Mouse (Mus musculus): ENCODE data around the gene Cacna2d2. TPM values are rescaled to one million over a fixed set of nuclear protein-coding genes. Genes with fewer than 3 reads are reported as not detected.

The Cacna2d2 gene
- polyA plus RNA-seq, 1 experiment, result 0.01 TPM

DNA sequence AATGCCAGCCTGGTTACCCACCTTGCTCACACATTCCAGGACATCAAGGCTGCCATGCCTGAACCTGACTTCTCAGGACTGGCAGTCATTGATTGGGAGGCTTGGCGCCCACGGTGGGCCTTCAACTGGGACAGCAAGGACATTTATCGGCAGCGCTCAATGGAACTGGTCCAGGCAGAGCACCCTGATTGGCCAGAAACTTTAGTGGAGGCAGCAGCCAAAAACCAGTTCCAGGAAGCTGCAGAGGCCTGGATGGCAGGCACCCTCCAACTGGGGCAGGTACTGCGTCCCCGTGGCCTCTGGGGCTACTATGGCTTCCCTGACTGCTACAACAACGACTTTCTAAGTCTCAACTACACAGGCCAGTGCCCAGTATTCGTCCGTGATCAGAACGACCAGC, 178.5 kb downstream of the Cacna2d2 start:
- no peaks in the 10 kb centered on the region for H3K27me3 ChIP-seq (ENCODE audit: control insufficient read depth, insufficient read depth, insufficient read length)
- no peak overlapping the region for H3ac ChIP-seq (ENCODE audit: control insufficient read depth, insufficient read length, low read depth)
- peaks cover 3% of the 10 kb centered on the region for H3K36me3 ChIP-seq (ENCODE audit: control insufficient read depth, insufficient read depth)
- TF ChIP-seq CEBPB (IDR thresholded peaks at IDR 0.05; ENCODE audit: low read depth), result no peak
- TF ChIP-seq FOSL1 (IDR thresholded peaks at IDR 0.05; ENCODE audit: insufficient read depth, low read length, poor library complexity, severe bottlenecking), result no peak
- TF ChIP-seq MYOG (IDR thresholded peaks at IDR 0.05; ENCODE audit: control insufficient read depth, extremely low read depth, insufficient read length), result no peak
- no peak for TF ChIP-seq MAX (IDR thresholded peaks at IDR 0.05)
- TF ChIP-seq MYOD1 (IDR thresholded peaks at IDR 0.05; ENCODE audit: control insufficient read depth, insufficient read length, low read depth), result no peak
- TF ChIP-seq CTCF (IDR thresholded peaks at IDR 0.05; ENCODE audit: control insufficient read depth, insufficient read depth, insufficient read length), result no peak
- no peak for TF ChIP-seq USF1 (IDR thresholded peaks at IDR 0.05; ENCODE audit: low read depth)
- H3K4me3 ChIP-seq (ENCODE audit: insufficient read depth, poor library complexity, severe bottlenecking), result no peak overlapping the region
- H3K79me3 ChIP-seq (ENCODE audit: low read depth), result no peaks in the 10 kb centered on the region
- H3K79me2 ChIP-seq (ENCODE audit: control insufficient read depth, insufficient read depth), result peaks cover 10% of the 10 kb centered on the region

DNA sequence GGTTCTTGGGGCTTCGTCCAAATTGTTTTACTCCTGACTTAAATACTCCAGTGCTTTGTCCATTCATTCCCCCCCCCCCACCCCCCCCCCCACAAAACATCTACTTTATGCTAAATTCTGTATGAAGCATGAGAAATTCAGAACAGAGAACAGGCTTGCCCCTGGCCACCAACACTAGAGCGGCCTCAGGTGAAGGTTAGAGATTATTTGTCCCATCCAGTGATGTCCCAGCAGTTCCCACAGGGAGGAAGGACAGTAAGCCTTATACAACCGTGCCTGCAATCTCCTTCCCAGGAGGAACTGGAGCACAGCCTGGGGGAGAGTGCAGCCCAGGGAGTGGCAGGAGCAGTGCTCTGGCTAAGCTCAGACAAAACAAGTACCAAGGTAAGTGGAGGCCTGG, 179.2 kb downstream of the Cacna2d2 start, which contains the start of gene Naa80:
Gene Naa80, plus strand, starts transcription at position 301 of the 400 bp plus-strand sequence.
- Histone ChIP-seq H3ac (ENCODE audit: control insufficient read depth, insufficient read length, low read depth) (no peak within 1 kb of the TSS), H3K27me3 (ENCODE audit: control insufficient read depth, insufficient read depth, insufficient read length) (no peaks in the 10 kb centered on the region), H3K36me3 (ENCODE audit: control insufficient read depth, insufficient read depth) (no peaks in the 10 kb centered on the region), H3K4me3 (ENCODE audit: insufficient read depth, poor library complexity, severe bottlenecking) (no peak within 1 kb of the TSS), H3K79me3 (ENCODE audit: low read depth) (no peaks in the 10 kb centered on the region), H3K79me2 (ENCODE audit: control insufficient read depth, insufficient read depth) (peaks cover 10% of the 10 kb centered on the region)
- no peak for TF ChIP-seq USF1 (IDR thresholded peaks at IDR 0.05; ENCODE audit: low read depth)
- no peak for TF ChIP-seq CEBPB (IDR thresholded peaks at IDR 0.05; ENCODE audit: low read depth)
- TF ChIP-seq MYOG (IDR thresholded peaks at IDR 0.05; ENCODE audit: control insufficient read depth, extremely low read depth, insufficient read length), result no peak
- no peak for TF ChIP-seq CTCF (IDR thresholded peaks at IDR 0.05; ENCODE audit: control insufficient read depth, insufficient read depth, insufficient read length)
- TF ChIP-seq MAX (IDR thresholded peaks at IDR 0.05), result no peak
- no peak for TF ChIP-seq FOSL1 (IDR thresholded peaks at IDR 0.05; ENCODE audit: insufficient read depth, low read length, poor library complexity, severe bottlenecking)
- no peak for TF ChIP-seq MYOD1 (IDR thresholded peaks at IDR 0.05; ENCODE audit: control insufficient read depth, insufficient read length, low read depth)

Other genes with a start within 250 kb of the Cacna2d2 start
- gene Dock3, start 167.7 kb upstream of the Cacna2d2 start, polyA plus RNA-seq (2012; fragmentation: generic; extraction: Trizol), result 0.26 TPM
- gene Mapkapk3, start 109.7 kb upstream of the Cacna2d2 start, polyA plus RNA-seq (2012; fragmentation: generic; extraction: Trizol), result 5.3 TPM
- gene Cish, start 103.6 kb upstream of the Cacna2d2 start, polyA plus RNA-seq (2012; fragmentation: generic; extraction: Trizol), result 2.3 TPM
- gene Hemk1, start 61.3 kb upstream of the Cacna2d2 start, polyA plus RNA-seq (2012; fragmentation: generic; extraction: Trizol), result 14.1 TPM
- 0.04 TPM for gene 6430571L13Rik, start 59.0 kb upstream of the Cacna2d2 start, polyA plus RNA-seq (2012; fragmentation: generic; extraction: Trizol)
- 33.4 TPM for gene Tmem115, start 134.3 kb downstream of the Cacna2d2 start, polyA plus RNA-seq (2012; fragmentation: generic; extraction: Trizol)
- gene Cyb561d2, start 142.6 kb downstream of the Cacna2d2 start, polyA plus RNA-seq (2012; fragmentation: generic; extraction: Trizol), result 23.7 TPM
- 12.8 TPM for gene Nprl2, start 142.6 kb downstream of the Cacna2d2 start, polyA plus RNA-seq (2012; fragmentation: generic; extraction: Trizol)
- 0.43 TPM for gene Zmynd10, start 147.7 kb downstream of the Cacna2d2 start, polyA plus RNA-seq (2012; fragmentation: generic; extraction: Trizol)
- gene Rassf1, start 151.9 kb downstream of the Cacna2d2 start, polyA plus RNA-seq (2012; fragmentation: generic; extraction: Trizol), result 89.7 TPM
- gene Tusc2, start 163.6 kb downstream of the Cacna2d2 start, polyA plus RNA-seq (2012; fragmentation: generic; extraction: Trizol), result 15.9 TPM
- gene Hyal2, start 168.3 kb downstream of the Cacna2d2 start, polyA plus RNA-seq (2012; fragmentation: generic; extraction: Trizol), result 59.7 TPM
- gene Hyal1, start 177.3 kb downstream of the Cacna2d2 start, polyA plus RNA-seq (2012; fragmentation: generic; extraction: Trizol), result 1.2 TPM
- 8.2 TPM for gene Naa80, start 179.3 kb downstream of the Cacna2d2 start, polyA plus RNA-seq (2012; fragmentation: generic; extraction: Trizol)
- 0.28 TPM for gene Hyal3, start 181.2 kb downstream of the Cacna2d2 start, polyA plus RNA-seq (2012; fragmentation: generic; extraction: Trizol)
- gene Ifrd2, start 188.0 kb downstream of the Cacna2d2 start, polyA plus RNA-seq (2012; fragmentation: generic; extraction: Trizol), result 71.7 TPM
- gene Sema3b, start 209.6 kb downstream of the Cacna2d2 start, polyA plus RNA-seq (2012; fragmentation: generic; extraction: Trizol), result 13.7 TPM
- gene Gnai2, start 235.8 kb downstream of the Cacna2d2 start, polyA plus RNA-seq (2012; fragmentation: generic; extraction: Trizol), result 449 TPM